Mouse (Mus musculus): ENCODE measurements around the gene Map3k6. TPM values are rescaled to one million over a fixed set of nuclear protein-coding genes. Genes with fewer than 3 reads are reported as not detected.

Gene Map3k6
- polyA plus RNA-seq, 1 experiment from 2014 or later: 3.5 TPM

DNA sequence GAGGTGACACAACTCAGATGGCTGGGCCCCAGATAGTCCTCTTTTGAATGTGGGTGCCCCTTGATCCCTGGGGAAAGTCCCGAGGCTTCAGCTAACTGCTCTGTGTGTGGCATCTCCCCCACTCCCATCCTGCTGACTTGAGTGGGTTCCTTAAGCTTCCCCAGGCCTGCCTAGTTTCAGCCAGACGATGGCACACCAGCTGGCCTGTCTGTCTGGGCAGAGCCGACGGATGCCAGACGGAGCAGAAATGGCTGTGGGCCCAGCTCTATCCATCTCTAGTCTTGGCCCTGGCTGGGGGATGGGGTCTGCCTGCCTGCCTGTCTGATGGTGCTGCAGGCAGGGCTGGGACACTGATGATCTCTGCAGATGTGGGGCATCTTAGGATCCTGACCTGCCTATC lies 59.1 kb downstream of the Map3k6 start:
- Histone ChIP-seq H3K27ac (ENCODE audit: low read depth, low read length) (no peak overlapping the region), H3K4me3 (ENCODE audit: low read depth, low read length) (no peak overlapping the region), H3K9ac (ENCODE audit: low read depth, low read length) (no peak overlapping the region), H3K27me3 (replicated peaks; ENCODE audit: control insufficient read depth, insufficient read depth, low read length) (no peaks in the 10 kb centered on the region), H3K36me3 (ENCODE audit: control insufficient read depth, insufficient read depth, low read length) (no peaks in the 10 kb centered on the region), H3K4me1 (replicated peaks; ENCODE audit: control insufficient read depth, insufficient read depth, low read length) (0 out of 2 replicates have a peak, but pooled peaks cover 2% of the 10 kb centered on the region), H3K9me3 (ENCODE audit: control insufficient read depth, low read length) (no peaks in the 10 kb centered on the region), H3K4me2 (no peak overlapping the region)
- ATAC-seq (replicated peaks; ENCODE audit: low FRiP score) (no peak), DNase-seq (ENCODE audit: low spot score) (no peak)
- 72% methylated on average over 5 of the region's 5 CpGs for WGBS

DNA sequence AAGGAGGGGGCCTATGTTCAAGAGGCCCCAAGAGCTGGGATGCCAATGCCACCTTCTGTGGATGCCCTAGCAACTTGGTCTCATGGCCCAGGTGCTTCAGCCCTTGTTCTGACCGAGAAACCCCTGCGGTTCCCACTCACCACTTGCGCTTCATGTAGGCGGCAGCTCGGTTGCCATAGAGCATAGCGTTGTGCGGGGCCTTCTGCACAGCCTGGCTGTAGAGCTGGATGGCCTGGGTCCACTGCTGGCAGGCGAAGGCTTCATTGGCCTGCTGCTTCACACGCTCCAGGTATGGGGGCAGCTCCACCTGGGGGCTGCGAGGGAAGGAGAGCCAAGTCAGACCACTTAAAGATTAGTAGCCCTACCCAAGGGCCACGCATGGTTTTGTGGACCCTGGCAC lies 59.8 kb downstream of the Map3k6 start:
- H3K27ac ChIP-seq (ENCODE audit: low read depth, low read length): no peak overlapping the region
- no peak overlapping the region for H3K4me3 ChIP-seq (ENCODE audit: low read depth, low read length)
- 88% methylated on average over 11 of the region's 11 CpGs for WGBS
- no peaks in the 10 kb centered on the region for H3K27me3 ChIP-seq (replicated peaks; ENCODE audit: control insufficient read depth, insufficient read depth, low read length)
- H3K4me1 ChIP-seq (replicated peaks; ENCODE audit: control insufficient read depth, insufficient read depth, low read length): 0 out of 2 replicates have a peak, but pooled peaks cover 2% of the 10 kb centered on the region
- no peak overlapping the region for H3K4me2 ChIP-seq
- H3K9ac ChIP-seq (ENCODE audit: low read depth, low read length): no peak overlapping the region
- DNase-seq (ENCODE audit: low spot score): no peak
- no peak for ATAC-seq (replicated peaks; ENCODE audit: low FRiP score)
- no peaks in the 10 kb centered on the region for H3K9me3 ChIP-seq (ENCODE audit: control insufficient read depth, low read length)
- H3K36me3 ChIP-seq (ENCODE audit: control insufficient read depth, insufficient read depth, low read length): no peaks in the 10 kb centered on the region

DNA sequence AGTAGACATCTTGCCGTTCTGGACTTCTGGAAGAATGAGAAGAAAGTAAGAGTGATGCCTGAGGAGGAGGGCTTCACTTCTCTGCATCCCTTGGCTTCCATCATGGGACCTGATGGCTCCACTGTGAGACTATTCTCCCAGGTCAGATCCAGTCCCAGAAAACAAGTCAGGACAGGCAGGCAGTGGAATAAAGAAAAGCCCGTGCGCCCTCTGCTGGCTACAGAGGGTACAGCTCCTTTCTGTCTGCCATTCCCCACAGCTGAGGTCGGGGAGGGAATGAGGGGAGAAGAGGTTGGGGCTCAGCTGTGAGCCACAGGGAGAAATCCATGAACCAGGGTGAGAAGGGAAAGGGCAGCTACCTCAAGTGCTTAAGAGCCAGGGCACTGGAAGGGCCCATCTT lies 61.2 kb downstream of the Map3k6 start:
- no peaks in the 10 kb centered on the region for H3K27me3 ChIP-seq (replicated peaks; ENCODE audit: control insufficient read depth, insufficient read depth, low read length)
- no peak overlapping the region for H3K9ac ChIP-seq (ENCODE audit: low read depth, low read length)
- 27% methylated on average over 4 of the region's 4 CpGs for WGBS
- H3K27ac ChIP-seq (ENCODE audit: low read depth, low read length): no peak overlapping the region
- 0 out of 2 replicates have a peak, but pooled peaks cover 2% of the 10 kb centered on the region for H3K4me1 ChIP-seq (replicated peaks; ENCODE audit: control insufficient read depth, insufficient read depth, low read length)
- DNase-seq (ENCODE audit: low spot score) (peak; percentile 70), ATAC-seq (replicated peaks; ENCODE audit: low FRiP score) (no peak)
- H3K4me3 ChIP-seq (ENCODE audit: low read depth, low read length): no peak overlapping the region
- no peak overlapping the region for H3K4me2 ChIP-seq
- no peaks in the 10 kb centered on the region for H3K9me3 ChIP-seq (ENCODE audit: control insufficient read depth, low read length)
- H3K36me3 ChIP-seq (ENCODE audit: control insufficient read depth, insufficient read depth, low read length): no peaks in the 10 kb centered on the region

Small RNA genes lying within 50 kb of the gene (microRNA-seq; reads per million reads assigned to microRNA genes)
- gene Mir7017 (ENCODE audit: borderline number of aligned reads): 1.1 reads per million

Other genes starting within 250 kb of the Map3k6 start
- gene Ahdc1, start 229.6 kb upstream of the Map3k6 start, polyA plus RNA-seq (2014; fragmentation: Nextera tagmentation; extraction: Ambion mirVana): 5.1 and 6.1 TPM in 2 replicates
- 32.1 and 42.2 TPM in 2 replicates for gene Wasf2, start 110.3 kb upstream of the Map3k6 start, polyA plus RNA-seq (2014; fragmentation: Nextera tagmentation; extraction: Ambion mirVana)
- 0.70 and 0.77 TPM in 2 replicates for gene Cd164l2, start 28.7 kb upstream of the Map3k6 start, polyA plus RNA-seq (2014; fragmentation: Nextera tagmentation; extraction: Ambion mirVana)
- gene Gpr3, start 28.3 kb upstream of the Map3k6 start, polyA plus RNA-seq (2014; fragmentation: Nextera tagmentation; extraction: Ambion mirVana): 0.17 TPM in 1 of 2 replicates, not detected in the other
- gene Sytl1, start 22.3 kb downstream of the Map3k6 start, polyA plus RNA-seq (2014; fragmentation: Nextera tagmentation; extraction: Ambion mirVana): 0.39 and 0.52 TPM in 2 replicates
- 73.5 and 74.2 TPM in 2 replicates for gene Tmem222, start 37.0 kb downstream of the Map3k6 start, polyA plus RNA-seq (2014; fragmentation: Nextera tagmentation; extraction: Ambion mirVana)
- gene Wdtc1, start 112.7 kb downstream of the Map3k6 start, polyA plus RNA-seq (2014; fragmentation: Nextera tagmentation; extraction: Ambion mirVana): 14.0 and 14.5 TPM in 2 replicates
- gene Slc9a1, start 128.9 kb downstream of the Map3k6 start, polyA plus RNA-seq (2014; fragmentation: Nextera tagmentation; extraction: Ambion mirVana): 6.9 and 7.7 TPM in 2 replicates
- 0.38 TPM in 1 of 2 replicates, not detected in the other for gene Tent5b, start 239.3 kb downstream of the Map3k6 start, polyA plus RNA-seq (2014; fragmentation: Nextera tagmentation; extraction: Ambion mirVana)

Data from liver, embryonic 11.5 days (tissue).